In the genomic region with DNA sequence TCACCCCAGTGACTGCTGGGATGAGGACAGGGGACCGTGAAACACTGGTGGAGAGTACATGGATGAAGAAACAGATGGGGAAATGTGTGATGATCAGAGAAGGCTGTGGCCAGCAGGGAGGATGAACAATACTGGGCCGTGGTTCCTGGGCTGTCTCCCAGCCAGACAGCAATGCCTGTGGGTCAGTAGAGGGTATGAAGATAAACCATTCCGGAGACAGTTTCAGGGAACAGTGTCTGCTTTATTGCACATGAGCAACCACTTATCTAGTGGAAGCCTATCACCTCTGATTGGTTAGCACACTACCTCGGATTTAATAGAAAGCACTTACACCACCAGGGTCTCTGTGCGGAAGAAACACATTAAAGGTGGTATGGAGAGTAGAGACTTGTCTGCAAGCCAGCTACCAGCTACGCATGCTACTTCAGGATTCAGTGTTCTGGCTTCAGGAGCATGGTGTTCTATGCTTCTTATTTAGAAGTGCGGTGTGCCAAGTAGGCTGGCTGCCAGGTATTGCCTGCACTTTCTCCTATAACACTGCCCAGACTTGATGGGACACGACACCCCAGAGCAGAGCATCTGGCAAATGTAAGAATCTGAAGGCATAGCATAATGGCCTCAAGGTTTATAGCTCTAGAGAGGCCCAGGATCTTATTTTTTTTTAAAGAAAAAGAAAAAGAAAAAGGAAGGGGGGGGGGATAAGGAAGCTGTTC, we compare ENCODE assay signal across 10 mouse cellular contexts.
DNase-seq lines count a peak whose midpoint lies in the region; ATAC-seq lines count a peak whose summit lies in the region.
"Had no signal": no experiment of that assay in that cellular context is flagged by ENCODE, and none has a peak within 500 bp of the region (broad histone marks: within the 10 kb centered on the region; RNA-seq: fewer than 3 reads in every experiment).

No protein-coding gene starts in this region.

- H3K36me3 ChIP-seq in stomach, embryonic 16.5 days (ENCODE audit: control insufficient read depth, insufficient read depth, low read length) = no peaks in the 10 kb centered on the region
- H3K36me3 ChIP-seq in intestine, embryonic 16.5 days (ENCODE audit: control insufficient read depth, insufficient read depth, low read length) = no peaks in the 10 kb centered on the region

- ATAC-seq in stomach, embryonic 16.5 days (ENCODE audit: insufficient read depth, low FRiP score) = peak; percentile 71; the same call in 1 of the 2 replicates
- no peak for ATAC-seq in intestine, embryonic 16.5 days

- H3K9me3 ChIP-seq in stomach, embryonic 16.5 days (replicated peaks; ENCODE audit: control insufficient read depth, low read length) = no peaks in the 10 kb centered on the region; the same call in 1 of the 2 replicates
- no peaks in the 10 kb centered on the region for H3K9me3 ChIP-seq in intestine, embryonic 16.5 days (ENCODE audit: control insufficient read depth, low read length)

- H3K4me3 ChIP-seq in stomach, embryonic 16.5 days (replicated peaks; ENCODE audit: low read length) = no peak overlapping the region
- no peak overlapping the region for H3K4me3 ChIP-seq in intestine, embryonic 16.5 days (ENCODE audit: low read length)

- DNase-seq in gastrocnemius, adult 18-20 months (ENCODE audit: low spot score) = peak; percentile 34
- DNase-seq in gastrocnemius, postnatal 36 days = no peak
- peak; percentile 4 for DNase-seq in lung, postnatal 14 days
- no peak for DNase-seq in lung, postnatal 10 days
- DNase-seq in gonadal fat pad, adult 2 months (ENCODE audit: low read depth) = peak; percentile 83
- DNase-seq in thymus, postnatal 36 days = no peak
- DNase-seq: kidney, postnatal 4 days; lung, adult 2 months had no signal

- no peak overlapping the region for H3K27ac ChIP-seq in stomach, embryonic 16.5 days (ENCODE audit: low read length)
- no peak overlapping the region for H3K27ac ChIP-seq in intestine, embryonic 16.5 days (ENCODE audit: low read length)

- WGBS in stomach, embryonic 16.5 days = 65% methylated on average over 8 of the region's 8 CpGs
- 66% methylated on average over 8 of the region's 8 CpGs for WGBS in intestine, embryonic 16.5 days

- intact Hi-C loops in gastrocnemius, postnatal 36 days (cut with DNase I) = no loop called here

- H3K27me3 ChIP-seq in stomach, embryonic 16.5 days (ENCODE audit: control insufficient read depth, insufficient read depth, low read length) = no peaks in the 10 kb centered on the region
- no peaks in the 10 kb centered on the region for H3K27me3 ChIP-seq in intestine, embryonic 16.5 days (replicated peaks; ENCODE audit: control insufficient read depth, insufficient read depth, low read length)

- no peaks in the 10 kb centered on the region for H3K4me1 ChIP-seq in stomach, embryonic 16.5 days (ENCODE audit: control insufficient read depth, insufficient read depth, low read length)
- H3K4me1 ChIP-seq in intestine, embryonic 16.5 days (ENCODE audit: control insufficient read depth, insufficient read depth, low read length) = no peaks in the 10 kb centered on the region

- no peak overlapping the region for H3K4me2 ChIP-seq in stomach, embryonic 16.5 days (ENCODE audit: low read depth, low read length)
- no peak overlapping the region for H3K4me2 ChIP-seq in intestine, embryonic 16.5 days (ENCODE audit: low read depth, low read length)

- H3K9ac ChIP-seq in stomach, embryonic 16.5 days (ENCODE audit: low read length) = no peak overlapping the region
- H3K9ac ChIP-seq in intestine, embryonic 16.5 days (ENCODE audit: low read depth, low read length) = no peak overlapping the region

Comparison
In these comparisons a context has a peak if more than half of its experiments do, and no peak if none do; other contexts are left out.
1. DNase-seq: peak in gastrocnemius, adult 18-20 months (single experiment), lung, postnatal 14 days (single experiment) and gonadal fat pad, adult 2 months (single experiment); none in gastrocnemius, postnatal 36 days (0 of 2), lung, postnatal 10 days (single experiment) and thymus, postnatal 36 days (0 of 2).